Mouse (Mus musculus) MEL (cell line): ENCODE data around the gene Ldah. TPM values are rescaled to one million over a fixed set of nuclear protein-coding genes. Genes with fewer than 3 reads are reported as not detected.

ENCODE experiments used
- DNase-seq: peaks from one replicate; pipeline ENCODE4 v3.0.0; 2011; ENCODE audit warnings: low read depth, low spot score
- H3K27ac ChIP-seq: 2 replicates; pipeline ENCODE4 v1.5.1; 2012; ENCODE audit warnings: low read depth, mild to moderate bottlenecking, control low read depth, low read length, moderate library complexity; ENCODE audit not compliant: control insufficient read depth
- H3K27me3 ChIP-seq, 2 experiments: fragments of 150-350 bp in 1 of 2; sonication (generic) in 1 of 2; 2 replicates each; pipeline ENCODE4 v1.6.1; 2012; ENCODE audit warnings: low read length in 2 of 2, mild to moderate bottlenecking in 2 of 2, improper control_type of control experiment in 1 of 2, moderate library complexity in 1 of 2; ENCODE audit not compliant: insufficient read depth in 2 of 2, control insufficient read depth in 1 of 2
- H3K36me3 ChIP-seq, 2 experiments: 2 replicates each; pipeline ENCODE4 v1.6.1; 2012 to 2014; ENCODE audit warnings: low read length in 2 of 2, improper control_type of control experiment in 1 of 2, inconsistent platforms in 1 of 2, mild to moderate bottlenecking in 1 of 2; ENCODE audit not compliant: insufficient read depth in 2 of 2, control insufficient read depth in 1 of 2
- H3K4me1 ChIP-seq, 2 experiments: fragments of 150-350 bp in 1 of 2; sonication (generic) in 1 of 2; 2 replicates each; pipeline ENCODE4 v1.6.1; 2012; ENCODE audit warnings: low read length in 2 of 2, improper control_type of control experiment in 1 of 2, mild to moderate bottlenecking in 1 of 2; ENCODE audit not compliant: insufficient read depth in 2 of 2, control insufficient read depth in 1 of 2
- H3K4me3 ChIP-seq, 2 experiments: fragments of 150-350 bp in 1 of 2; sonication (generic) in 1 of 2; 2 replicates each; pipeline ENCODE4 v1.5.1; 2012; ENCODE audit warnings: low read depth in 2 of 2, low read length in 2 of 2, mild to moderate bottlenecking in 2 of 2, moderate library complexity in 2 of 2, control low read depth in 1 of 2, improper control_type of control experiment in 1 of 2; ENCODE audit not compliant: control insufficient read depth in 1 of 2, insufficient read depth in 1 of 2
- H3K79me2 ChIP-seq: 2 replicates; pipeline ENCODE4 v1.6.1; 2012; ENCODE audit warnings: mild to moderate bottlenecking, low read length, moderate library complexity; ENCODE audit not compliant: control insufficient read depth, poor library complexity, insufficient read depth
- H3K9ac ChIP-seq: 2 replicates; pipeline ENCODE4 v1.6.1; 2012; ENCODE audit warnings: low read depth, mild to moderate bottlenecking, control low read depth, low read length, moderate library complexity; ENCODE audit not compliant: control insufficient read depth, poor library complexity, severe bottlenecking
- H3K9me3 ChIP-seq: fragments of 150-350 bp; sonication (generic); replicated peaks from 2 replicates; pipeline ENCODE4 v1.6.1; 2012; ENCODE audit warnings: mild to moderate bottlenecking, low read length, improper control_type of control experiment, moderate library complexity; ENCODE audit not compliant: insufficient read depth
- BHLHE40 ChIP-seq: IDR thresholded peaks from 2 replicates; pipeline ENCODE4 v1.6.1; 2012; ENCODE audit warnings: low read depth, mild to moderate bottlenecking, inconsistent platforms, low read length, improper control_type of control experiment, borderline replicate concordance
- CHD1 ChIP-seq: IDR thresholded peaks from 2 replicates; pipeline ENCODE4 v1.6.1; 2012; ENCODE audit warnings: low read depth, mild to moderate bottlenecking, inconsistent platforms, low read length, improper control_type of control experiment
- CHD2 ChIP-seq: IDR thresholded peaks from 2 replicates; pipeline ENCODE4 v1.6.1; 2011; ENCODE audit warnings: low read length, improper control_type of control experiment
- CTCF ChIP-seq, 3 experiments: IDR thresholded peaks in 2 of 3; conservative IDR thresholded peaks in 1 of 3; 2 replicates each; pipeline ENCODE4 v1.5.1; 2011 to 2012; ENCODE audit warnings: low read length in 3 of 3, low read depth in 2 of 3, mild to moderate bottlenecking in 2 of 3, improper control_type of control experiment in 1 of 3, inconsistent platforms in 1 of 3, mixed read lengths in 1 of 3, moderate library complexity in 1 of 3; ENCODE audit not compliant: control insufficient read depth in 1 of 3, insufficient read depth in 1 of 3, poor library complexity in 1 of 3, severe bottlenecking in 1 of 3
- E2F4 ChIP-seq: IDR thresholded peaks from 2 replicates; pipeline ENCODE4 v1.6.1; 2011; ENCODE audit warnings: low read depth, low read length, improper control_type of control experiment, borderline replicate concordance
- ELF1 ChIP-seq: IDR thresholded peaks from 2 replicates; pipeline ENCODE4 v1.6.1; 2014; ENCODE audit warnings: low read depth, mild to moderate bottlenecking, inconsistent platforms, low read length, improper control_type of control experiment, moderate library complexity
- ETS1 ChIP-seq: IDR thresholded peaks from 2 replicates; pipeline ENCODE4 v1.6.1; 2012; ENCODE audit warnings: low read depth, mild to moderate bottlenecking, inconsistent platforms, low read length, improper control_type of control experiment, moderate library complexity
- GABPA ChIP-seq: IDR thresholded peaks from 2 replicates; pipeline ENCODE4 v1.6.1; 2012; ENCODE audit warnings: low read depth, mild to moderate bottlenecking, inconsistent platforms, low read length, improper control_type of control experiment, moderate library complexity
- GATA1 ChIP-seq: IDR thresholded peaks from 2 replicates; pipeline ENCODE4 v1.6.1; 2011; ENCODE audit warnings: low read depth, low read length, improper control_type of control experiment
- HCFC1 ChIP-seq: IDR thresholded peaks from 2 replicates; pipeline ENCODE4 v1.6.1; 2012; ENCODE audit warnings: low read depth, mild to moderate bottlenecking, inconsistent platforms, low read length, improper control_type of control experiment, moderate library complexity
- JUND ChIP-seq: IDR thresholded peaks from 2 replicates; pipeline ENCODE4 v1.6.1; 2011; ENCODE audit warnings: low read depth, mild to moderate bottlenecking, improper control_type of control experiment, low read length
- KAT2A ChIP-seq: conservative IDR thresholded peaks from 2 replicates; pipeline ENCODE4 v1.6.1; 2012; ENCODE audit warnings: low read depth, low read length, improper control_type of control experiment, inconsistent platforms
- MAZ ChIP-seq: IDR thresholded peaks from 2 replicates; pipeline ENCODE4 v1.6.1; 2012; ENCODE audit warnings: low read depth, mild to moderate bottlenecking, inconsistent platforms, low read length, improper control_type of control experiment
- MEF2A ChIP-seq: IDR thresholded peaks from 2 replicates; pipeline ENCODE4 v1.6.1; 2014; ENCODE audit warnings: low read depth, mild to moderate bottlenecking, inconsistent platforms, low read length, improper control_type of control experiment; ENCODE audit not compliant: poor library complexity, insufficient replicate concordance, severe bottlenecking; ENCODE audit errors: extremely low read depth
- MXI1 ChIP-seq: IDR thresholded peaks from 2 replicates; pipeline ENCODE4 v1.6.1; 2011; ENCODE audit warnings: mild to moderate bottlenecking, low read depth, low read length, improper control_type of control experiment
- MYC ChIP-seq: IDR thresholded peaks from 2 replicates; pipeline ENCODE4 v1.6.1; 2011; ENCODE audit warnings: low read depth, mild to moderate bottlenecking, low read length, improper control_type of control experiment, moderate library complexity
- NRF1 ChIP-seq: IDR thresholded peaks from 2 replicates; pipeline ENCODE4 v1.6.1; 2014; ENCODE audit warnings: low read depth, mild to moderate bottlenecking, inconsistent platforms, low read length, improper control_type of control experiment, moderate library complexity; ENCODE audit not compliant: poor library complexity, insufficient read depth, severe bottlenecking
- RAD21 ChIP-seq: IDR thresholded peaks from 2 replicates; pipeline ENCODE4 v1.6.1; 2011; ENCODE audit warnings: mild to moderate bottlenecking, low read depth, low read length, improper control_type of control experiment
- RCOR1 ChIP-seq: IDR thresholded peaks from 2 replicates; pipeline ENCODE4 v1.6.1; 2012; ENCODE audit warnings: low read depth, mild to moderate bottlenecking, inconsistent platforms, low read length, improper control_type of control experiment
- SIN3A ChIP-seq: IDR thresholded peaks from 2 replicates; pipeline ENCODE4 v1.6.1; 2012; ENCODE audit warnings: low read length, improper control_type of control experiment, inconsistent platforms
- SMC3 ChIP-seq: IDR thresholded peaks from 2 replicates; pipeline ENCODE4 v1.6.1; 2011; ENCODE audit warnings: low read depth, low read length, improper control_type of control experiment
- TAL1 ChIP-seq: IDR thresholded peaks from 2 replicates; pipeline ENCODE4 v1.6.1; 2012; ENCODE audit warnings: mild to moderate bottlenecking, inconsistent platforms, low read length, moderate library complexity, mixed read lengths
- TCF12 ChIP-seq: IDR thresholded peaks from 2 replicates; pipeline ENCODE4 v1.6.1; 2014; ENCODE audit warnings: low read depth, mild to moderate bottlenecking, inconsistent platforms, low read length, improper control_type of control experiment, moderate library complexity
- UBTF ChIP-seq: IDR thresholded peaks from 2 replicates; pipeline ENCODE4 v1.6.1; 2012; ENCODE audit warnings: low read depth, mild to moderate bottlenecking, inconsistent platforms, low read length, improper control_type of control experiment, moderate library complexity, borderline replicate concordance; ENCODE audit not compliant: insufficient read depth
- USF1 ChIP-seq: IDR thresholded peaks from 2 replicates; pipeline ENCODE4 v1.6.1; 2014; ENCODE audit warnings: low read depth, mild to moderate bottlenecking, inconsistent platforms, low read length, improper control_type of control experiment, moderate library complexity
- ZC3H11A ChIP-seq: IDR thresholded peaks from 2 replicates; pipeline ENCODE4 v1.6.1; 2012; ENCODE audit warnings: low read depth, mild to moderate bottlenecking, inconsistent platforms, low read length, improper control_type of control experiment
- ZKSCAN1 ChIP-seq: IDR thresholded peaks from 2 replicates; pipeline ENCODE4 v1.6.1; 2012; ENCODE audit warnings: low read depth, mild to moderate bottlenecking, inconsistent platforms, low read length, improper control_type of control experiment, moderate library complexity
- ZMIZ1 ChIP-seq: IDR thresholded peaks from 2 replicates; pipeline ENCODE4 v1.6.1; 2012; ENCODE audit warnings: low read depth, mild to moderate bottlenecking, inconsistent platforms, low read length, improper control_type of control experiment, moderate library complexity
- ZNF384 ChIP-seq: IDR thresholded peaks from 2 replicates; pipeline ENCODE4 v1.6.1; 2012; ENCODE audit warnings: low read depth, mild to moderate bottlenecking, inconsistent platforms, low read length, improper control_type of control experiment
- polyA plus RNA-seq, 2 experiments: library from polyadenylated mRNA; stranded (reverse) in 1 of 2; unstranded in 1 of 2; fragments of >175 nt in 1 of 2; fragments of >200 nt in 1 of 2; gene quantifications; 2 replicates each; pipeline versions ENCODE4 v1.2.1 to v1.2.4; 2012; ENCODE audit warnings: low replicate concordance in 2 of 2, low read depth in 1 of 2; ENCODE audit not compliant: insufficient read length in 2 of 2, insufficient read depth in 1 of 2, missing spikeins in 1 of 2
- total RNA-seq: library from RNA; depleted of rRNA; stranded (reverse); fragments of 300-350 nt; gene quantifications from 2 replicates; pipeline ENCODE4 v1.2.3, GENCODE M21; 2012

Ldah gene
- total and polyA plus RNA-seq, 3 experiments, result 28.6 to 132 (median 44.2) TPM

- H3K9ac ChIP-seq, result no peak overlapping the region
- no peak for DNase-seq
- H3K27ac ChIP-seq, result no peak overlapping the region
- no peaks in the 10 kb centered on the region; a peak in 2 of 4 replicates for H3K36me3 ChIP-seq
- H3K4me3 ChIP-seq, result no peak overlapping the region
- no peaks in the 10 kb centered on the region for H3K4me1 ChIP-seq
- H3K27me3 ChIP-seq, result no peaks in the 10 kb centered on the region
- no peaks in the 10 kb centered on the region for H3K79me2 ChIP-seq
- H3K9me3 ChIP-seq, result no peaks in the 10 kb centered on the region
- TF ChIP-seq HCFC1 (no peak), RCOR1 (no peak), KAT2A (no peak), UBTF (no peak), TCF12 (no peak), CHD1 (no peak), MXI1 (no peak), MYC (no peak), USF1 (no peak), GABPA (no peak), MEF2A (no peak), NRF1 (no peak), ZMIZ1 (no peak), ZNF384 (no peak), CHD2 (no peak), ELF1 (no peak), ZC3H11A (no peak), ETS1 (no peak), CTCF (IDR thresholded peaks at IDR 0.05 in 2 of 3, conservative IDR thresholded peaks at IDR 0.05 in 1 of 3; ENCODE audit: control insufficient read depth in 1 of 3, insufficient read depth in 1 of 3, low read depth in 2 of 3, low read length in 3 of 3, poor library complexity in 1 of 3, severe bottlenecking in 1 of 3) (no peak)
These were observed 58.4 kb downstream of the Ldah start for GRCm38 (mm10) chr12:8266311-8266710.

DNA sequence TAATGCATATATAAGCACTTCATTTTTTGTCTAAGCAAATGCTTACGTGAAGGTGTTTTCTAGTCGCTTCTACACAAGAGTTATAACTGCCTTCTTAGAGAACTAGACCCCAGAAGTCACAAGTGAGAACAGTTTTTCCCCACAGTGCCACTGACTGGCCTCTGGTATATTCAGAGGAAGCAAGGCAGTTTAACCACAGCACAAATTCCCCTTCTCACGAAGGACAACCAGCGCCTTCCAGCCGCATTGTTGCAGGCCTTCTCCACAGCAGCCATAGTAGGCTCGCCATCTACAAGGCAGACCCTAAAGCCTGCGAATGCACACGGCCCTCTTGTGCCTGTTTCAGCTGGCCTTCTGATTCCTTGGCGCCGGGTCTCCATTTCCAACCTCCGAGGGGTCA is 61.7 kb downstream of the Ldah start:
- Histone ChIP-seq H3K4me1 (no peaks in the 10 kb centered on the region), H3K36me3 (no peaks in the 10 kb centered on the region; a peak in 2 of 4 replicates), H3K27me3 (no peaks in the 10 kb centered on the region), H3K79me2 (no peaks in the 10 kb centered on the region), H3K27ac (no peak overlapping the region), H3K9ac (no peak overlapping the region), H3K9me3 (no peaks in the 10 kb centered on the region), H3K4me3 (no peak overlapping the region)
- TF ChIP-seq RAD21 (no peak), E2F4 (no peak), SIN3A (no peak), RCOR1 (no peak), TAL1 (no peak), MAZ (no peak), SMC3 (no peak), BHLHE40 (no peak), ZKSCAN1 (no peak), KAT2A (no peak), GABPA (no peak), TCF12 (no peak), ZMIZ1 (no peak), GATA1 (no peak), JUND (no peak), MXI1 (no peak)
- no peak for DNase-seq
